Mouse (Mus musculus) myocyte (in vitro differentiated cells): ENCODE measurements around the gene Kalrn.

Source experiments
- CEBPB ChIP-seq: IDR thresholded peaks from 2 replicates; pipeline ENCODE4 v1.6.1; 2011; ENCODE audit warnings: mild to moderate bottlenecking, moderate library complexity; ENCODE audit not compliant: poor library complexity, insufficient read depth, severe bottlenecking
- MYOG ChIP-seq, 3 experiments: IDR thresholded peaks; one replicate each; pipeline ENCODE4 v1.6.1; 2011; ENCODE audit warnings: control low read depth in 2 of 3, low read depth in 2 of 3, mild to moderate bottlenecking in 2 of 3; ENCODE audit not compliant: insufficient read length in 2 of 3, control insufficient read depth in 1 of 3, insufficient read depth in 1 of 3
- POLR2A ChIP-seq: IDR thresholded peaks from one replicate; pipeline ENCODE4 v1.6.1; 2011; ENCODE audit warnings: low read depth, mild to moderate bottlenecking, control low read depth, moderate library complexity; ENCODE audit not compliant: insufficient read length
- POLR2AphosphoS2 ChIP-seq: IDR thresholded peaks from one replicate; pipeline ENCODE4 v1.6.1; 2011; ENCODE audit warnings: low read depth, control low read depth; ENCODE audit not compliant: insufficient read length
- TCF12 ChIP-seq: IDR thresholded peaks from one replicate; pipeline ENCODE4 v1.6.1; 2011; ENCODE audit warnings: mild to moderate bottlenecking, control low read depth; ENCODE audit not compliant: poor library complexity, insufficient read depth, severe bottlenecking

DNA sequence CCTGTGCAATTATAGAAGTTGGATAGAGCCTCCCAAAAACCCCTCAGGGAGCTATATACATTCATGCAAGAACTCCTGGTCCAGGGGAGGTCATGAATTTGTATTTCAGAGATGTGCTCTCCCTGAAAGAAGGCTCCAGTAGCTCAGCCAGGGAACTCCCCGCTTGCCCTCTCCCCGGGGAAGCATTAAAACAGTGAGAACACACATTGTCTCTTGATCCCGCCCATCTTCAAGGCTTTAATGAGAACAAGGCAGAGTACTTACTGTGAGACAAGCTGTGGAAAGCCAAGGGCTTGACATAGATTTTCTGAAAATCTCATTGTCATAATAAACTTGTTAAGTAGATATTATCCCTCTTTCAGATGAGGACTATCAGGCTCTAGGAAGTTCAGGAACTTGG, 155.4 kb downstream of the Kalrn start:
- TF ChIP-seq POLR2A = no peak
- no peak for TF ChIP-seq POLR2AphosphoS2
- TF ChIP-seq MYOG (IDR thresholded peaks at IDR 0.05; ENCODE audit: control insufficient read depth in 1 of 3, insufficient read depth in 1 of 3, insufficient read length in 2 of 3, low read depth in 2 of 3) = no peak
- no peak for TF ChIP-seq TCF12
- no peak for TF ChIP-seq CEBPB
